Mouse (Mus musculus): ENCODE data around the gene Olfr888. TPM values are rescaled to one million over a fixed set of nuclear protein-coding genes. Genes with fewer than 3 reads are reported as not detected.

Olfr888 gene
- polyA plus RNA-seq (2012; rRNA removed): not detected in 2 replicates

GRCm38 (mm10) chr9:38107828-38108227, at the start of gene Olfr888:
TSS of gene Olfr888 (plus strand) at chr9:38108128.
- WGBS: 67% methylated on average over 1 of the region's 1 CpGs
- TF ChIP-seq CTCF (IDR thresholded peaks at IDR 0.05; ENCODE audit: insufficient read depth, low read length) (no peak), POLR2A (IDR thresholded peaks at IDR 0.05; ENCODE audit: borderline replicate concordance, extremely low read depth, low read depth, low read length) (no peak)
- no peaks in the 10 kb centered on the region for H3K4me1 ChIP-seq (ENCODE audit: control insufficient read depth, insufficient read depth, low read length)
- no peak within 1 kb of the TSS for H3K4me3 ChIP-seq (replicated peaks; ENCODE audit: extremely low read depth, low read depth, low read length)
- no peak for DNase-seq

GRCm38 (mm10) chr9:38061022-38061421, 46.9 kb upstream of the Olfr888 start, which contains the start of gene Olfr885:
TSS of gene Olfr885 (plus strand) at chr9:38061322.
- WGBS: 80% methylated on average over 3 of the region's 3 CpGs

DNA sequence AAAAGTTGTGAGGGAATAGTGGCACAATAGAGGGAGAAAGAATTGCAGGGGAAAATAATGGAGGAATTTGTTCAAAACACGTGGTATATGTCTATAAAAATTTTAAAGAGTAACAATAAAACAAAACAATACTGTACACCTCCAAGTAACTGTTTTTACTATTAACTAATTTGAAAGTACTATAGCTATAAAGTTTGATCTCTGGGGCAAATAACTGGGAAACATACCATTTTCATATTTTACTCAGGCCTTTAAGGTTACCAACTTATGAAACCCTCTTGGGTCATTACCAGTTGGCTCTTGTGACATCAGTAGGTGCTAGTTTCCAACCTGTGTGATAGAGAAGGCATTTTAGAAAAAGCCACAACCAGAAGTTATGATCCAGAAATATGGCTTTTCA, 24.2 kb upstream of the Olfr888 start, which contains the start of gene Olfr887:
Olfr887 (plus strand) TSS at position 301 of the 400 bp plus-strand sequence.
- H3K4me1 ChIP-seq (ENCODE audit: control insufficient read depth, insufficient read depth, low read length): no peaks in the 10 kb centered on the region
- no peak within 1 kb of the TSS for H3K4me3 ChIP-seq (replicated peaks; ENCODE audit: extremely low read depth, low read depth, low read length)
- no peak for TF ChIP-seq POLR2A (IDR thresholded peaks at IDR 0.05; ENCODE audit: borderline replicate concordance, extremely low read depth, low read depth, low read length)
- no peak for TF ChIP-seq CTCF (IDR thresholded peaks at IDR 0.05; ENCODE audit: insufficient read depth, low read length)
- WGBS: 62% methylated on average over 1 of the region's 1 CpGs
- DNase-seq: no peak

More at GRCm38 (mm10) chr9:38061022-38061421, 46.9 kb upstream of the Olfr888 start, which contains the start of gene Olfr885:
- no peak for TF ChIP-seq POLR2A (IDR thresholded peaks at IDR 0.05; ENCODE audit: borderline replicate concordance, extremely low read depth, low read depth, low read length)
- no peak for TF ChIP-seq CTCF (IDR thresholded peaks at IDR 0.05; ENCODE audit: insufficient read depth, low read length)
- Histone ChIP-seq H3K4me1 (ENCODE audit: control insufficient read depth, insufficient read depth, low read length) (no peaks in the 10 kb centered on the region), H3K4me3 (replicated peaks; ENCODE audit: extremely low read depth, low read depth, low read length) (no peak within 1 kb of the TSS)
- no peak for DNase-seq

- Histone ChIP-seq H3K4me3 (replicated peaks; ENCODE audit: extremely low read depth, low read depth, low read length) (no peak within 1 kb of the TSS), H3K4me1 (ENCODE audit: control insufficient read depth, insufficient read depth, low read length) (no peaks in the 10 kb centered on the region)
- no peak for DNase-seq
- TF ChIP-seq POLR2A (IDR thresholded peaks at IDR 0.05; ENCODE audit: borderline replicate concordance, extremely low read depth, low read depth, low read length): no peak
- no peak for TF ChIP-seq CTCF (IDR thresholded peaks at IDR 0.05; ENCODE audit: insufficient read depth, low read length)
Measured at GRCm38 (mm10) chr9:38114898-38115297, 7.0 kb downstream of the Olfr888 start, which contains the start of gene Olfr889. TSS of gene Olfr889 (plus strand) at chr9:38115198.

- no peaks in the 10 kb centered on the region for H3K4me1 ChIP-seq (ENCODE audit: control insufficient read depth, insufficient read depth, low read length)
- TF ChIP-seq CTCF (IDR thresholded peaks at IDR 0.05; ENCODE audit: insufficient read depth, low read length) (no peak), POLR2A (IDR thresholded peaks at IDR 0.05; ENCODE audit: borderline replicate concordance, extremely low read depth, low read depth, low read length) (no peak)
- DNase-seq: no peak
- no peak within 1 kb of the TSS for H3K4me3 ChIP-seq (replicated peaks; ENCODE audit: extremely low read depth, low read depth, low read length)
Measured at GRCm38 (mm10) chr9:38142217-38142616, 34.3 kb downstream of the Olfr888 start, which contains the start of gene Olfr890. TSS of gene Olfr890 (plus strand) at chr9:38142517.

Other genes with a start within 250 kb of the Olfr888 start
- not detected in 2 replicates for gene Olfr145, start 211.4 kb upstream of the Olfr888 start, polyA plus RNA-seq (2012; rRNA removed)
- not detected in 2 replicates for gene Olfr878, start 190.3 kb upstream of the Olfr888 start, polyA plus RNA-seq (2012; rRNA removed)
- gene Olfr881, start 116.3 kb upstream of the Olfr888 start, polyA plus RNA-seq (2012; rRNA removed): not detected in 2 replicates
- not detected in 2 replicates for gene Olfr883, start 82.3 kb upstream of the Olfr888 start, polyA plus RNA-seq (2012; rRNA removed)
- gene Olfr884, start 61.6 kb upstream of the Olfr888 start, polyA plus RNA-seq (2012; rRNA removed): not detected in 2 replicates
- not detected in 2 replicates for gene Olfr885, start 46.8 kb upstream of the Olfr888 start, polyA plus RNA-seq (2012; rRNA removed)
- not detected in 2 replicates for gene Olfr887, start 24.1 kb upstream of the Olfr888 start, polyA plus RNA-seq (2012; rRNA removed)
- not detected in 2 replicates for gene Olfr889, start 7.1 kb downstream of the Olfr888 start, polyA plus RNA-seq (2012; rRNA removed)
- not detected in 2 replicates for gene Olfr890, start 34.4 kb downstream of the Olfr888 start, polyA plus RNA-seq (2012; rRNA removed)
- gene Olfr891, start 72.7 kb downstream of the Olfr888 start, polyA plus RNA-seq (2012; rRNA removed): not detected in 2 replicates
- gene Olfr893, start 100.2 kb downstream of the Olfr888 start, polyA plus RNA-seq (2012; rRNA removed): not detected in 2 replicates
- gene Olfr894, start 109.9 kb downstream of the Olfr888 start, polyA plus RNA-seq (2012; rRNA removed): not detected in 2 replicates
- not detected in 2 replicates for gene Olfr143, start 144.6 kb downstream of the Olfr888 start, polyA plus RNA-seq (2012; rRNA removed)
- not detected in 2 replicates for gene Olfr895, start 159.7 kb downstream of the Olfr888 start, polyA plus RNA-seq (2012; rRNA removed)
- gene Olfr896-ps1, start 183.0 kb downstream of the Olfr888 start, polyA plus RNA-seq (2012; rRNA removed): not detected in 2 replicates
- not detected in 2 replicates for gene Olfr25, start 220.9 kb downstream of the Olfr888 start, polyA plus RNA-seq (2012; rRNA removed)
- gene Olfr898, start 240.3 kb downstream of the Olfr888 start, polyA plus RNA-seq (2012; rRNA removed): not detected in 2 replicates